Mouse (Mus musculus) embryonic facial prominence, embryonic 14.5 days (tissue): ENCODE results near the gene Agbl2. TPM values are rescaled to one million over a fixed set of nuclear protein-coding genes. Genes with fewer than 3 reads are reported as not detected.

Source experiments
- ATAC-seq: fragments of 200-750 bp; cut with Nextera tagmentation; 2 replicates; pipeline ENCODE4 v1.8.0; 2017; ENCODE audit warnings: low read depth, moderate number of reproducible peaks, moderate TSS enrichment
- DNase-seq: peaks from one replicate; pipeline ENCODE4 v3.0.0-alpha.2; 2015; ENCODE audit warnings: low spot score
- H3K27ac ChIP-seq: fragments of 300-500 bp; sonication (generic); replicated peaks from 2 replicates; pipeline ENCODE4 v1.5.1; 2014; ENCODE audit warnings: low read depth, mild to moderate bottlenecking, low read length, moderate library complexity
- H3K27me3 ChIP-seq: fragments of 300-500 bp; sonication (generic); replicated peaks from 2 replicates; pipeline ENCODE4 v1.6.1; 2014; ENCODE audit warnings: low read length; ENCODE audit not compliant: control insufficient read depth, insufficient read depth
- H3K36me3 ChIP-seq: fragments of 300-500 bp; sonication (generic); 2 replicates; pipeline ENCODE4 v1.6.1; 2014; ENCODE audit warnings: low read length, mixed read lengths; ENCODE audit not compliant: control insufficient read depth, insufficient read depth
- H3K4me1 ChIP-seq: fragments of 300-500 bp; sonication (generic); 2 replicates; pipeline ENCODE4 v1.6.1; 2014; ENCODE audit warnings: antibody characterized with exemption, low read length; ENCODE audit not compliant: control insufficient read depth, insufficient read depth
- H3K4me2 ChIP-seq: fragments of 300-500 bp; sonication (generic); 2 replicates; pipeline ENCODE4 v1.6.1; 2014; ENCODE audit warnings: low read depth, mild to moderate bottlenecking, low read length, moderate library complexity, mixed read lengths
- H3K4me3 ChIP-seq: fragments of 300-500 bp; sonication (generic); 2 replicates; pipeline ENCODE4 v1.5.1; 2014; ENCODE audit warnings: low read depth, mild to moderate bottlenecking, low read length
- H3K9ac ChIP-seq: fragments of 300-500 bp; sonication (generic); 2 replicates; pipeline ENCODE4 v1.6.1; 2014; ENCODE audit warnings: low read depth, mild to moderate bottlenecking, low read length, moderate library complexity, mixed read lengths
- H3K9me3 ChIP-seq: fragments of 300-500 bp; sonication (generic); 2 replicates; pipeline ENCODE4 v1.6.1; 2016; ENCODE audit warnings: low read length; ENCODE audit not compliant: control insufficient read depth
- WGBS: fragments of 180-500 bp; shearing (Covaris S2); extraction: QIAGEN DNeasy Blood & Tissue Kit; methylation state at CpG from one replicate; pipeline ENCODE4 v1.1.7; 2014; 5-methylcytosine and 5-hydroxymethylcytosine counted together
- polyA plus RNA-seq: library from polyadenylated mRNA; unstranded; fragments of >200 nt; fragmentation: Nextera tagmentation; extraction: Ambion mirVana; gene quantifications from 2 replicates; pipeline ENCODE4 v1.2.1, GENCODE M21; 2014

The Agbl2 gene
- polyA plus RNA-seq, 1 experiment from 2014 or later = 2.8 TPM

DNA sequence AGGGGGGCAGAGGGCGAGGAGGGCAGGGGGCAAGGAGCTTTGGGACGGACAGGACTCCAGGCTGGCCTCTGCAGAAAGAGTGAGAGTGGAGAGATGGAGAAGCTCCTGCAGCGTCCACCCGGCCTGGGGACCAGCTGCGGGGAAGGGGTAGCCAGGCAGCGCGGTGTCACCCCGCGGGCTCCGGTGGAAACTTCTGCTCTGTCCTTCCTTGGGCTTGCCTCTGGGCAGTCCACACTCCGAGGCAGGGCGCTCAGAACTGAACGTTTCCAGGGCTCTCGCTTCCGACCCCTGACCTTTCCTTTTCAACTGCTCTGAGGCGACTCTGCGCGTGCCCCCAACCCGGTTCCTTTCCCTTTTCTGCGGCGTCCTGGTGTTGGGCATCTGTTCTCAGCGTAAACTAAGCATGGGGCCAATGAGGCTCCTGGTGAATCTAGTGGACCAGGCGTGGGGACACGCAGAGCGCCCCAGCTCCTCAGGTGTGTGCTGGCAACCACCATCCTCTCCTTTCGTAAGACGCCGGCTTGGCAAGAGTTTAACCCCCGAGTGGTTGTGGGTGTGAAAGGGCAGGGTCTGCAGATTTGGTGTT is 467 bp downstream of the Agbl2 start:
- WGBS = 2% methylated on average over 25 of the region's 29 CpGs
- Histone ChIP-seq H3K27ac (no peak overlapping the region), H3K9ac (peak overlapping the region; percentile 60), H3K27me3 (peaks cover 7% of the 10 kb centered on the region; the same call in 1 of the 2 replicates), H3K36me3 (peaks cover 31% of the 10 kb centered on the region), H3K4me1 (peaks cover 11% of the 10 kb centered on the region), H3K4me3 (peak overlapping the region; percentile 49), H3K4me2 (peak overlapping the region; percentile 91), H3K9me3 (no peaks in the 10 kb centered on the region)
- peak; percentile 12 for DNase-seq
- ATAC-seq = peak; percentile 66

DNA sequence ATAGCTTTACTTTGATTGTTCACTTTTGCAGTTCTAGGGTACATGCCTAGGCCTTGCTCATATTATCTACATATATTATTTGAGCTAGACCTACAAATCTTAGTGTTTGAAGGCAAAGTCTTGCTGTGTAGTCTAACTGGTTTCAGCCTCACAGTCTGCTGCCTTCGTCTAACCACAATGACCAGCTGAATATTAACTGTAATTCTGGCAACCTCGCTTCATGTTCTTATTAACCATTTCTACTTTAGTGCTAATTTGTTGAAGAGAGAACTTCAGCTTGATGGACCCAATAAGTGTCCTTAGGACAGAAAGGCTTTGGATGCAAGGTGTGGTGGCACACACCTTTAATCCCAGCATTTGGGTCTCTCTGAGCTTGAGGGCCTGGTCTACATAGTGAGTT is 5.6 kb downstream of the Agbl2 start:
- 82% methylated on average over 2 of the region's 2 CpGs for WGBS
- Histone ChIP-seq H3K27me3 (peaks cover 7% of the 10 kb centered on the region; the same call in 1 of the 2 replicates), H3K4me1 (peaks cover 4% of the 10 kb centered on the region), H3K9ac (no peak overlapping the region), H3K9me3 (no peaks in the 10 kb centered on the region), H3K4me3 (no peak overlapping the region), H3K27ac (no peak overlapping the region), H3K36me3 (no peaks in the 10 kb centered on the region), H3K4me2 (no peak overlapping the region)
- no peak for DNase-seq
- no peak for ATAC-seq

DNA sequence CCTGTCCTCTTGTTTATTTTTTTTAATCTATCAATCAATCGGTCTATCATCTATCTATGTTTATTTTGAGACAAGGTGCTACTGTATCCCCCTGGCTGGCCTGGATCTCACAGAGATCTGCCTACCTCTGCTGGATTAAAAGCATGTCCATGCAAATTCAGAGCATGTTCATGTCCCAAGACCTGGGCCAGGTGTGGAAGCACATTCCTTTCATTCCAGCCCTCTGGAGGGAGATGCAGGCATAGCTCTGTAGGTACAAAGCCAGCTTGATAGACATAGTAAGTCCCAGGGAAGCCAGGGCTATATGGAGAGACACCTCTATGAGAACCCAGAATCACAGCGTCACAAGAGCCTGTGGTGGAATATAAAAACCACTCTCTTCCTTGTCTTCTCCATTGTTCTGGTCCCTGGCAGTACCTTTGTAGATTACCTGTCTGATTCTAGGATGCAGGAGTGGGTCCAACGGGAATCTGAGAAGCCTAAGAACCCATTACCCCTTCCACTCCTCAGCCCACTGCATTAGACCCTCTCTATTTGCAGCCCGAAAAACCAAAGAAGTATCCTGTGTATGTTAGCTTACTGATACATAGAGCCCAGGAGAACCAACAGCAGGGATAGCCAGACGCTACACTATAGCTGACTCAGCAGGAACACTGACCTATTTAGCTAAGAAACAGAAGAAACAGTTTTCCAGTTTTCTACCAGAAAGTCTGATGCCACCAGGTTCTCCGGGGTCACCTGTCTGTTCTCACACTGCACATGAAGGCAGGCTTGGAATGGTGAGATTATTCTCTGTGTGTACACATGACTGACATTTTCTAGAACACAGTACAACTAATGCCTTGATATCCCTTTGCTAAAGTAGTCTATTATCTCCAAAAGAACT is 26.0 kb downstream of the Agbl2 start:
- ATAC-seq = no peak
- Histone ChIP-seq H3K27ac (no peak overlapping the region), H3K9me3 (no peaks in the 10 kb centered on the region), H3K4me2 (no peak overlapping the region), H3K27me3 (no peaks in the 10 kb centered on the region), H3K4me3 (no peak overlapping the region), H3K4me1 (no peaks in the 10 kb centered on the region), H3K9ac (no peak overlapping the region), H3K36me3 (no peaks in the 10 kb centered on the region)
- WGBS = 81% methylated on average over 6 of the region's 6 CpGs
- peak; percentile 9 for DNase-seq

DNA sequence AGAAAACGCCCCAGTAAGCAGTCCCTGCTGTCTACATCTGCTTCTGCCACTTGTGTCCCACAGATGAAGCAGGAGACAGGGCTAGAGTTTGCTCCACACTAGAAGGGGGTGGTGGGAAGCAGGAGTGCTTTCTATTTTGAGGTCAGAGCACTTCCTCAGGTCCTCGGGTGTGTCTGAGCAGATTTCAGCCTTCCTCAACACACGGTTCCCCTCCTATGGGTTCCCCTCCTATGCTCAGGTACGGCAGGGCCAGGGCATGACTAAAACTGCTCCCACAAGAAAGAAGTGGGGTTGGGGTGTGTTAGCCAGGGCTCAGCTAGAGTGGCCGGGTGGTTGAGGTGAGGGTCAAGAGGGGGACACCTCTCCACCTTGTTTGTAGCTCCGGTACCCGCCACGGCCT is 28.2 kb downstream of the Agbl2 start:
- Histone ChIP-seq H3K27me3 (no peaks in the 10 kb centered on the region), H3K27ac (no peak overlapping the region)

DNA sequence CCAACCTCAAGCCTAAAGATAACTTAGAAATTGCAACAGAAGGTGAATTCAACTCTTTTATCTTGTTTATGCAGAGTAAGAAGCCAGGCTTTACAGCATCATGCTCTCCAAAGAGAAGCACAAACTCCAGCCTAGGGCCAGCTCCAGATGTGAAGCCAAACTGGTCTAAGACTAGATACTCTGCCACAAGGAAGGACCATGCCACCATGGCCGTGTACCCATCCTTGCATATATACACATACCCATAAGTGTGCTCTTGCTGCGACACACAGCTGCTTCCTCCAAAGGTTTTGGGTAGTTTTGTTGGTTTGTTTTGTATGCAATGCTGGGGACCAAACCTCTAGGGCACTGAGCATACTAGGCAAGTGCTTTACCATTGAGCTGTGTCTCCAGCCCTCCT is 32.7 kb downstream of the Agbl2 start:
- WGBS = 77% methylated on average over 2 of the region's 2 CpGs
- Histone ChIP-seq H3K27ac (no peak overlapping the region), H3K4me2 (no peak overlapping the region), H3K4me3 (no peak overlapping the region), H3K9ac (no peak overlapping the region), H3K36me3 (no peaks in the 10 kb centered on the region), H3K9me3 (no peaks in the 10 kb centered on the region), H3K27me3 (no peaks in the 10 kb centered on the region), H3K4me1 (no peaks in the 10 kb centered on the region)
- ATAC-seq = no peak
- DNase-seq = no peak

More for the DNA sequence above, 28.2 kb downstream of the Agbl2 start:
- Histone ChIP-seq H3K4me2 (no peak overlapping the region), H3K4me1 (no peaks in the 10 kb centered on the region), H3K4me3 (no peak overlapping the region), H3K36me3 (no peaks in the 10 kb centered on the region), H3K9me3 (no peaks in the 10 kb centered on the region), H3K9ac (no peak overlapping the region)
- no peak for DNase-seq
- no peak for ATAC-seq
- 88% methylated on average over 8 of the region's 8 CpGs for WGBS

DNA sequence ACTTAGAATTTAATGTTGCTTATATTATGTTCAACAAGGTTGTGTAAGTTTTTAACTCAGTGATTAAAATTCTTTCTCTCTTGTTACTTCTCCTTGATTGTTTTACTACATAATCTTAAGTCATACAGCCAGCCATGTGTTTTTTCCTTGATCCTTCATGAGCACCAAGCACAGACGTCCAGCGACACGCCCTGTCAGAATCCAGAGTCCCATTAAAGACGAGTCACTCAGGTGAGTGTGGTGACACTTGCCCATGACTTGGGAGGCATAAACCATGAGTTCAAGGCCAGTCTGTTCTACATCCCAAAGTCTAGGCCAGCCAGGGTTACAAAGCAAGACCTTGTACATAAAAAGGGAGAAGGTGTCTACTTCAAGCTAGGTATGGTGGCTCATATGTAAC is 33.6 kb downstream of the Agbl2 start:
- no peak for DNase-seq
- 75% methylated on average over 4 of the region's 4 CpGs for WGBS
- H3K27me3 ChIP-seq = no peaks in the 10 kb centered on the region
- no peak for ATAC-seq
- H3K4me1 ChIP-seq = no peaks in the 10 kb centered on the region
- H3K9me3 ChIP-seq = no peaks in the 10 kb centered on the region
- no peak overlapping the region for H3K9ac ChIP-seq
- H3K4me3 ChIP-seq = no peak overlapping the region
- H3K4me2 ChIP-seq = no peak overlapping the region
- H3K36me3 ChIP-seq = no peaks in the 10 kb centered on the region
- no peak overlapping the region for H3K27ac ChIP-seq

DNA sequence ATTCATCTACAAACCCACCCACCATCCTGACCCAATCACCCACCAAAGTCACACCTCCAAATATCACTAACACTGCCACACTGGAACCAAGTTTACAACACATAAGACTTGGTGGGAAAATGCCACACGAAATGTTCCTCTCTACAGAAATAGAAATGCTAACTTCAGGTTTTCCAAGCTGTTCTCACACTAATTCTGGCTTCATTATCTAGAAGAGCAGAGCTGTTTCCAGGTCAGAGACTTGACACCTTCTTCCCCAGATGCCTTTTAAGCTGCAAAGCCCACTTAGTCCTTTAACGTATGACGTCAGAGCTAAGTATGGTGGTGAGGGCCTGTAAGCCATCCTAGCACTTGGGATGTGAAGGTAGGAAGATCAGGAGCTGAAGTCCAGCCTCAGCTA is 36.2 kb downstream of the Agbl2 start:
- DNase-seq = no peak
- no peak overlapping the region for H3K27ac ChIP-seq
- no peaks in the 10 kb centered on the region for H3K27me3 ChIP-seq
- no peaks in the 10 kb centered on the region for H3K36me3 ChIP-seq
- H3K4me3 ChIP-seq = no peak overlapping the region
- H3K9ac ChIP-seq = no peak overlapping the region
- no peaks in the 10 kb centered on the region for H3K4me1 ChIP-seq
- ATAC-seq = no peak
- 87% methylated on average over 3 of the region's 3 CpGs for WGBS
- H3K4me2 ChIP-seq = no peak overlapping the region
- no peaks in the 10 kb centered on the region for H3K9me3 ChIP-seq

DNA sequence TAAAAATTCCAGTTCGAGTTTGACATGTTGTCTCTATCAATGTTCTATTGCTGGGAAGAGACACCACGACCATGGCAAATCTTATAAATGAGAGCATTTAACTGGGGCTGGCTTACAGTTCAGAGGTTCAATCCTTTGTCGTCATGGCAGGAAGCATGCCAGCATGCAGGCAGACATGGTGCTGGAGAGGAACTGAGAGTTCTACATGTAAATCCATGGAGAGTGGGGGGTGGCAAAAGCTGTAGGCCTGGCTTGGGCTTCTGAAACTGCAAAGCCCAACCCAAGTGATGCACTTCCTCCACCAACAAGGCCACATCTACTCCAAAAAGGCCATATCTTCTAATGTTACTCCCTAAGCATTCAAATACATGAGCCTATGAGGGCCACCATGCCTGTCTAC is 38.4 kb downstream of the Agbl2 start:
- Histone ChIP-seq H3K4me1 (no peaks in the 10 kb centered on the region), H3K9ac (no peak overlapping the region), H3K9me3 (no peaks in the 10 kb centered on the region), H3K4me2 (no peak overlapping the region), H3K36me3 (no peaks in the 10 kb centered on the region), H3K27ac (no peak overlapping the region), H3K4me3 (no peak overlapping the region), H3K27me3 (no peaks in the 10 kb centered on the region)
- ATAC-seq (no peak), DNase-seq (no peak)
- WGBS = 67% methylated on average over 3 of the region's 3 CpGs

DNA sequence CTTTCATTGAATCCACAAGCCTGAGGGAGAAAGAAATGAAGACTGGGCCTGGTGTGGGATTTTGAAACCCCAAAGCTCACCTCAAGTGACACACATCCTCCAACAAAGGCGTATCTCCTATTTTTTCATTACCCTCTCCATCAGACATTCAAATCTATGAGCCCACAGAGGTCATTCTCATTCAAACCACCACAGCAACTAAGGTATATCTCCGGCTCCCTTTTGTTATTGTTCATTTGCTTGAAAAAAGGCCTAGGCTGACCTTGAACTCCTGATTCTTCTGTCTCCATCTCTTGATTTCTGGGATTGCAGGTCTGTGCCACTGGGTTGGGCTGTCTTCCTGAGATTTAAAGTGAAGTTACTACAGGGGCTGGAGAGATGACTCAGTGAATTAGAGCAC is 40.5 kb downstream of the Agbl2 start:
- no peaks in the 10 kb centered on the region for H3K9me3 ChIP-seq
- H3K9ac ChIP-seq = no peak overlapping the region
- no peaks in the 10 kb centered on the region for H3K36me3 ChIP-seq
- no peaks in the 10 kb centered on the region for H3K4me1 ChIP-seq
- no peak overlapping the region for H3K4me3 ChIP-seq
- no peaks in the 10 kb centered on the region for H3K27me3 ChIP-seq
- DNase-seq (no peak), ATAC-seq (no peak)
- no peak overlapping the region for H3K27ac ChIP-seq
- WGBS = 87% methylated on average over 2 of the region's 2 CpGs
- H3K4me2 ChIP-seq = no peak overlapping the region
